Mouse (Mus musculus) hindbrain, postnatal 0 days (tissue): ENCODE measurements at regions not wholly inside any gene's neighbourhood (a gene's known extent, or its start where the extent isn't known, plus 50 kb on each side); places are given as distances from the start of the nearest gene placed in this dataset.

Experiments used
- ATAC-seq: fragments of 200-750 bp; cut with Nextera tagmentation; 2 replicates; pipeline ENCODE4 v1.8.0; 2017; ENCODE audit warnings: mild to moderate bottlenecking, moderate TSS enrichment, moderate library complexity
- DNase-seq: peaks from one replicate; pipeline ENCODE4 v3.0.0-alpha.2; 2015; ENCODE audit warnings: low spot score
- H3K27ac ChIP-seq: fragments of 300-500 bp; sonication (generic); 2 replicates; pipeline ENCODE4 v1.5.1; 2014; ENCODE audit warnings: mild to moderate bottlenecking
- H3K27me3 ChIP-seq: fragments of 300-500 bp; sonication (generic); 2 replicates; pipeline ENCODE4 v1.6.1; 2014; ENCODE audit warnings: low read length, mixed read lengths; ENCODE audit not compliant: insufficient read depth
- H3K36me3 ChIP-seq: fragments of 300-500 bp; sonication (generic); 2 replicates; pipeline ENCODE4 v1.6.1; 2014; ENCODE audit warnings: low read length, mixed read lengths; ENCODE audit not compliant: insufficient read depth
- H3K4me1 ChIP-seq: fragments of 300-500 bp; sonication (generic); 2 replicates; pipeline ENCODE4 v1.6.1; 2014; ENCODE audit warnings: antibody characterized with exemption, low read length, mixed read lengths; ENCODE audit not compliant: insufficient read depth
- H3K4me2 ChIP-seq: fragments of 300-500 bp; sonication (generic); 2 replicates; pipeline ENCODE4 v1.6.1; 2014; ENCODE audit warnings: low read depth, mild to moderate bottlenecking, low read length, moderate library complexity, mixed read lengths
- H3K4me3 ChIP-seq: fragments of 300-500 bp; sonication (generic); 2 replicates; pipeline ENCODE4 v1.5.1; 2014; ENCODE audit warnings: low read length
- H3K9ac ChIP-seq: fragments of 300-500 bp; sonication (generic); replicated peaks from 2 replicates; pipeline ENCODE4 v1.6.1; 2014; ENCODE audit warnings: mild to moderate bottlenecking, low read length, moderate library complexity, mixed read lengths
- H3K9me3 ChIP-seq: fragments of 300-500 bp; sonication (generic); 2 replicates; pipeline ENCODE4 v1.6.1; 2016; ENCODE audit warnings: low read length, mixed read lengths
- CTCF ChIP-seq: IDR thresholded peaks from 2 replicates; pipeline ENCODE4 v1.5.1; 2016; ENCODE audit warnings: antibody characterized with exemption, control low read depth, low read depth
- WGBS: fragments of 180-500 bp; shearing (Covaris S2); extraction: QIAGEN DNeasy Blood & Tissue Kit; methylation state at CpG from one replicate; pipeline ENCODE4 v1.1.7; 2014; 5-methylcytosine and 5-hydroxymethylcytosine counted together

DNA sequence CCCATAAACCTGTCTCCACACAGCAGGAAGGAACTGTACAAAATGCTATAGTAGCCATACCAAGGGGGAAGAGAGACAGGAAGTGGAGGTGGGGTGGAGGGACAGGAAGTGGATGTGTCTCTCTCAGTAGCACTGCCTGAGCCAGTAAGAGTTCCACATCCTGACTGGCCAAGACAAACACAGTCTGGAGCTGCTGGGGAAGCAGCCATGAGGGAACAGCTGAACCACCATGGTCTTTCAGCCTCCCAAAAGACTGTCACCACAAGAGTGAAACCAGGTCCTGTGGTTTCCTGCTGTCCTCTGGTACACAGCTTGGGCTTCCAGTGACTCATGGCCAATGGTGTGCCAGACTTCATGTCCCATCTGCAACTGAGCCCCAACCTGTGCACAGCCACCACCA is 180.9 kb upstream of the Lrtm1 start:
- Histone ChIP-seq H3K9ac (no peak overlapping the region), H3K27ac (no peak overlapping the region), H3K4me1 (no peaks in the 10 kb centered on the region), H3K4me3 (no peak overlapping the region), H3K27me3 (no peaks in the 10 kb centered on the region), H3K36me3 (no peaks in the 10 kb centered on the region), H3K4me2 (no peak overlapping the region), H3K9me3 (no peaks in the 10 kb centered on the region)
- no peak for TF ChIP-seq CTCF
- ATAC-seq (no peak), DNase-seq (no peak)

GRCm38 (mm10) chr14:28848831-28849590 is 169.0 kb upstream of the Lrtm1 start:
- 12% methylated on average over 2 of the region's 2 CpGs for WGBS

More at GRCm38 (mm10) chr14:28848831-28849590, 169.0 kb upstream of the Lrtm1 start:
- DNase-seq: peak; percentile 69
- no peak for ATAC-seq
- TF ChIP-seq CTCF: peak; percentile 26; the same call in 1 of the 2 replicates
- Histone ChIP-seq H3K4me1 (no peaks in the 10 kb centered on the region), H3K4me3 (no peak overlapping the region), H3K9me3 (no peaks in the 10 kb centered on the region), H3K27ac (no peak overlapping the region), H3K9ac (no peak overlapping the region), H3K36me3 (no peaks in the 10 kb centered on the region), H3K4me2 (no peak overlapping the region), H3K27me3 (no peaks in the 10 kb centered on the region)
